Mouse (Mus musculus) kidney, postnatal 14 days (tissue): ENCODE results near the gene Stat6.

Experiments used
- DNase-seq: peaks from one replicate; pipeline ENCODE4 v3.0.0; 2022; ENCODE audit warnings: mixed read lengths

Stat6 gene

GRCm38 (mm10) chr10:127615591-127615990, 27.2 kb upstream of the Stat6 start:
- no peak for DNase-seq

DNA sequence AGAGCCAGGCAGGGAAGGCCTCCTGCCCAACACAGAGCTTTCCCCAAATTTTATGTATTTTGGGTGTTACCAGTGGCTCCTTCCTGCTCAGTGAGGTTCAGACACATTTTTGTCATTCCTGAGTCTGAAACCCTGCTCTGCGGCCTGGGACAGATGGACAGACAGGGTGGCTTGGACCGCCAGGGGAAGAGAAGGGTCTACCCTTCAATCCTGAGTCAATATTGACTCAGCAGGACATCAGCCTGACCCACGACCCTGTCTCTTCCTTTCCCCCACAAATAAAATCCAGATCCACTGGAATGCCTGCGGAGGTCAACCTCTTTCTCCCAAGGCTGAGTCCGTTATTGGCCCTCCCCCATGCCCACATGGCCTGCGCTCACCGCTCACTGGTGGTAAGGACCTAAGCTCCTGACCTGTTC, 26.5 kb upstream of the Stat6 start:
- DNase-seq = peak; percentile 39

- DNase-seq = peak; percentile 20
Measured at GRCm38 (mm10) chr10:127617294-127617693, 25.5 kb upstream of the Stat6 start.

- no peak for DNase-seq
Measured at GRCm38 (mm10) chr10:127618173-127618572, 24.6 kb upstream of the Stat6 start.

- no peak for DNase-seq
Measured at GRCm38 (mm10) chr10:127619119-127619721, 23.6 kb upstream of the Stat6 start.

- DNase-seq = peak; percentile 57
Measured at GRCm38 (mm10) chr10:127619941-127620405, 22.8 kb upstream of the Stat6 start.

DNA sequence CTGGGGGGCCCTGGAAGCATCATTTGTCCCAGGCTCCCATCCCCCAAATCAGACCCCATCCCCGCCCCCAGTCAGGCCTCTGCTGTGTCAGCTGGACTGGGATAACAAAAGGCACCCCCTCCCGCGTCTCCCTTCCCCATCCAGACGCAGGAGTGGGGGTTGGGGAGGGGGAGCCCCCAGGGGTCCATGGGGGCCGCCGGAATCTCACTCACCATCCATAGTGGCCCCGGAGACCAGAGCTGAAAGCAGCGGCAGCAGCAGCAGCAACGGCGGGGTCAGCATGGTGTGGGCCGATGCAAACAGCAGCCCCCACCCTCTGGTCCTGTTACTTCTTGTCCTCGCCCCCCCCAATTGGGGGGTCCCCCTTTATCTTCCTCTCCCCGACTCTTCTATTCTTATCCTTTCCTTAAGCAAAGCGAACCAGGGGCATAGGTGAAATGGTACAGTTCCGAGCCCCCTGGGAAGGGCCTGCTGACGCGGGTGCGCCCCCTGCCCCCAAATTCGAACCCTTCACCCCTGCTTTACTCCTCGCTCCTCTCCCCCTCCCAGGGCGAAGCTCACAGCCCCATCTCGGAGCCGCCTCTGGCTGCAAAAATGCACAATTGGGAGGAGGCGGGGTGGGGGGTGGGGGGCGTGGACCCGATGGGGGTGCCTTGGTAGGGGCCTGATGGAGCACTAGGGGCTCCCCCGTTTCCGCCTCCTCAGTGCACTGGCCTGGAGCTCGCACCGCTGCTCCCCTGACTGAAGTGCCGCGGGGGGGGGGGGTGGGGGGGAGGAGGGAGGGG, 22.2 kb upstream of the Stat6 start, which contains the start of gene Lrp1:
TSS of gene Lrp1 (minus strand) at position 743 of the 785 bp plus-strand sequence.
- peak; percentile 55 for DNase-seq

DNA sequence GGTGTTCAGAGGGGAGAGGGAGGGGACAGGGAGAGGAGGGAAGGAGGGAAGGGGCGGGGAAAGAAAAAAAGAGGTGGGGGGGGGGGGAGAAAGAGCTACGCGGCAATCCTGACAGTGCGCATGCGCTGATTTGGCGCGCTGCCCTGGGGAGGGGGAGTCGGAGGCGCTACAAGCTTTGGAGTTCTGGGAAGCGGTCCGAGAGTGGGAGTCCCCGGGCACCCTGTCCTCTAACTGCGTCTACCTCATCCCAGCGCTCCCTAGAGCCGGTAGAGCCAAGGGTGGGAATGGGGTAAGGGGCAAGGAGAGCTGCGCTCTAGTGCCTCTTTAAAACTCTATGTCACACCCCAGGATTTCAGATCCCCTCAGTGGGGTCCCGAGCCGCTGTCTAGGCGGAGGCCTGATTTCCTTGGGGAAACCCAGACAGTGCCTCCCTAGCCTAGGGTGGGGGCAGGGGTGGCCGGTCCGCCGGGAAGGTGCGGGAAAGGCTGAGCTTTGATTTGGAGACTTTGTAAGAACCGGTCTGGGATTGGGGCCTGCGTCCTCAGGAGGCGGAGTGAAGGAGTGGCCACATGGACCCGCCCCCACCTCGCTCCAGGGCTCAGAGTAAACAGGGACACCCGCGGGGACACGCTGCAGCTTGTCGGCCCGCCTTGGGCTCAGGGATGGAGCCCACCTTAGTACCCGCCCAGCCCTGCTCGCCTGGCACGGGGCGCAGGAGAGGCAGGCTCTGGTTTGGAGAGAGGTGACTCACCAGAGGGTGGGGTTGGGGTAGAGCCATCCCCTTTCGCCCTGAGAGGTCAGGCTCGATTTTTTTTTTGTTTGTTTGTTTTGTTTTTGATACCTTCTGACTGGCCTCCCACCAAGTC, 21.4 kb upstream of the Stat6 start:
- peak; percentile 94 for DNase-seq

GRCm38 (mm10) chr10:127622057-127622392, 20.8 kb upstream of the Stat6 start:
- DNase-seq = peak; percentile 87

DNA sequence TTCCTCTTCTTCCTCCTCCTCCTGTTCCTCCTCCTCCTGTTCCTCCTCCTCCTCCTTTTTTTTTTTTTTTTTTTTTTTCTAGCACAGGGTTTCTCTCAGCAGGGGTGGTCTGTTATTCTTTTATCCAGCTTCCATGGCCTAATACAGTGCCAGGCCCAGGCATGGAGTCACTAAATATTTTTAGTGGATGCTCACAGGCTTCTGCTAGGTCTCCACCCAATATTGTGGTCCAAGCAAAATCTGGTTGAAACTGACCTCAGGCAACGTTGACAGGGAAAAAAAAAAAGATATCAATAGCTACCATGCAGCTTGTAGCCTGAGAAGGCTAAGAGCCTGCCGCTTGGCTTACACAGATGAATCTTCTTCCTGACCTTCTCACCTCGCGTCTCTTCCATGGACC, 20.1 kb upstream of the Stat6 start:
- DNase-seq = no peak

- DNase-seq = no peak
Measured at GRCm38 (mm10) chr10:127623439-127624216, 19.2 kb upstream of the Stat6 start.

DNA sequence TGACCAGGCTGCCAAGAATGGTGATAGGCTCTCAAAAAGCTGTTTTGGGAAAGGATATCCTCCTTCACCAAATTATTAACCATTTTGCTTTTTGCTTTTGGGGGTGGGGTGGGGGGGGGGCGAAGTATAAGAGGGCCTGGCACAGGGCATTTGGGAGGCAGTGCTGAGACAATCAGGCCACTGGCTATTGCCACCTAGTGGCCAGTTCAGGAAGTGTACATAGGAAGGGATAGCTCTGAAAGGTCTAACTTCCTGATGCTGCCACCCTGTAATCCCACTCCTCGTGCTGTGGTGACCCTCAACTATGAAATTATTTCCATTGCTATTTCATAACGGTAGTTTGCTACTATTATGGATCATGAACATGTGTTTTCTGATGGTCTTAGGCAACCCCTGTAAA, 16.4 kb upstream of the Stat6 start:
- DNase-seq = no peak

GRCm38 (mm10) chr10:127631261-127632214, 11.2 kb upstream of the Stat6 start:
- peak; percentile 22 for DNase-seq

- no peak for DNase-seq
Measured at GRCm38 (mm10) chr10:127632668-127633271, 10.0 kb upstream of the Stat6 start.

- no peak for DNase-seq
Measured at GRCm38 (mm10) chr10:127640421-127640820, 2.4 kb upstream of the Stat6 start.

- peak; percentile 92 for DNase-seq
Measured at GRCm38 (mm10) chr10:127641861-127642771, 670 bp upstream of the Stat6 start.

DNA sequence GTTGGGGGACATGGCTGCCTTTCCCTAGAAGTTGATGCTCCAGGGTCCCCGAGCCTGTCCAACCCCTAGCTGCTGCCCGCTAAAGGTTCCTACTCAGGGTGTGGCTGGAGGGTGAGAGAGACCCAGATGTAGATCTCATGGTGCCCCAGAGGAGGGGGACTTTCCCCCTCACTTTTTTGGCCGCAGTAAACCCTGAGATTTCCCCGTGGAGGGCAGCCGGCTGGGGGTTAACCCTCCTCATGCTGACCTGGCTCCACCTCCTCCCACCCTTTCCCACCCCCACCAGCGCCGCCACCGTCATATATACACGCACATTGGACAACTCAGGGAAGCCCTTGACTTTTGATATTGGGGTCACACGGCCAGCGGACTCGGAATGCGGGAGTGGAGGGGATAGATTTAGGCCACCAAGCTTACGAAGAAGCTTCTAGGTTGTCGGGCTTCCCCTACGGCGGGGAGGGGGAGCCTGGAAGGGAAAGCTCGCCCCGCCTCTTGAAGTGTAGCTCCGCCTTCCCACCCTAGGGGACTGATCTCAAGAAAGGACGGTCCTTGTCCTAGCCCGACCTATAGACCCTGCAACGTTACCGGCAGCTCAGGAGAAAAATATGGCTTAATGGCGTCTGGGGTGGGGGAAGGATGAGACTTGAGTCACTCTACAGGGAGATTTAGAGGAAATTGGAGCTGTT, 910 bp downstream of the Stat6 start:
- DNase-seq = peak; percentile 88

- DNase-seq = no peak
Measured at GRCm38 (mm10) chr10:127645791-127646190, 3.0 kb downstream of the Stat6 start.
